23 mouse cellular contexts compared by ENCODE assay signal in genomic region chr2:158074835-158075234, GRCm38 (mm10).
"Had no signal": no experiment of that assay in that cellular context is flagged by ENCODE, and none has a peak within 500 bp of the region (broad histone marks: within the 10 kb centered on the region; RNA-seq: fewer than 3 reads in every experiment).

No protein-coding gene starts in this region.

- H3K27me3 ChIP-seq: limb, embryonic 13.5 days; liver, embryonic 13.5 days; lung, embryonic 15.5 days; megakaryocyte, embryonic 14.5 days; midbrain, embryonic 13.5 days; neural tube, embryonic 12.5 days; neural tube, embryonic 15.5 days had no signal

- H3K27ac ChIP-seq: kidney, postnatal 0 days; layer of hippocampus, adult 2 months; limb, embryonic 10.5 days; limb, embryonic 13.5 days; liver, embryonic 13.5 days; lung, embryonic 15.5 days; midbrain, embryonic 10.5 days; midbrain, embryonic 13.5 days; neural tube, embryonic 12.5 days; neural tube, embryonic 15.5 days; stomach, postnatal 0 days had no signal

- H3K9ac ChIP-seq: limb, embryonic 13.5 days; liver, embryonic 13.5 days; lung, embryonic 15.5 days; midbrain, embryonic 13.5 days; neural tube, embryonic 12.5 days; neural tube, embryonic 15.5 days had no signal

- H3K4me3 ChIP-seq: layer of hippocampus, adult 2 months; limb, embryonic 10.5 days; limb, embryonic 13.5 days; liver, embryonic 13.5 days; lung, embryonic 15.5 days; megakaryocyte, embryonic 14.5 days; midbrain, embryonic 10.5 days; midbrain, embryonic 13.5 days; neural tube, embryonic 12.5 days; neural tube, embryonic 15.5 days had no signal

- DNase-seq: kidney, adult 2 months; kidney, postnatal 25 days; layer of hippocampus, adult 9-11 months; liver, embryonic 13.5 days; lung, postnatal 10 days; lung, postnatal 36 days; right cerebral cortex, adult 18-20 months; right cerebral cortex, postnatal 14 days; right cerebral cortex, postnatal 4 days; thymus, adult 2 months; thymus, postnatal 14 days; thymus, postnatal 4 days had no signal

- H3K4me1 ChIP-seq: limb, embryonic 13.5 days; midbrain, embryonic 10.5 days; midbrain, embryonic 13.5 days; neural tube, embryonic 12.5 days had no signal

- H3K9me3 ChIP-seq: limb, embryonic 10.5 days; limb, embryonic 13.5 days; liver, embryonic 13.5 days; lung, embryonic 15.5 days; megakaryocyte, embryonic 14.5 days; midbrain, embryonic 10.5 days; midbrain, embryonic 13.5 days; neural tube, embryonic 12.5 days; neural tube, embryonic 15.5 days had no signal

- ATAC-seq: midbrain, embryonic 13.5 days had no signal

- H3K4me2 ChIP-seq: limb, embryonic 13.5 days; liver, embryonic 13.5 days; lung, embryonic 15.5 days; midbrain, embryonic 13.5 days; neural tube, embryonic 12.5 days; neural tube, embryonic 15.5 days had no signal
